Mouse (Mus musculus) cerebellum, adult 11 months (tissue): ENCODE measurements around the gene Cfap44.

ENCODE experiments used
- DNase-seq: peaks from one replicate; pipeline ENCODE4 v3.0.0; 2022

Gene Cfap44

DNA sequence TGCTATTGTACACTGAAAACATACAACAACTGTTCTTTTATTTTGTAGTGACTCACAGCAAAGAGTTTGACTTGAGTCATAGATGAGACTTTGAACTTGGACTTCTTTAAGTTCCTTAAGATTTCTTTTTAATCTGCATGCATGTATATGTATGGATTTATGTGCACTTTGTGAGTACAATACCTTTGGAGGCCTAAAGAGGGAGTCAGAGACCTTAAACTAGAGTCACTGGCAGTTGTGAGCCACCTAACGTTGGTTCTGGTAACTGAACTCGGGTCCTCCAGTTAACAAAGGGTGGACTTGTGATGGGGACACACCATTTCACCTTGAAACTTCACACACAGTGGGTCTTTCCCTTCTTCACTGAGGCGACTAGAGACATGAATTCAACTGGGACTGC lies 103.9 kb downstream of the Cfap44 start:
- DNase-seq = no peak

DNA sequence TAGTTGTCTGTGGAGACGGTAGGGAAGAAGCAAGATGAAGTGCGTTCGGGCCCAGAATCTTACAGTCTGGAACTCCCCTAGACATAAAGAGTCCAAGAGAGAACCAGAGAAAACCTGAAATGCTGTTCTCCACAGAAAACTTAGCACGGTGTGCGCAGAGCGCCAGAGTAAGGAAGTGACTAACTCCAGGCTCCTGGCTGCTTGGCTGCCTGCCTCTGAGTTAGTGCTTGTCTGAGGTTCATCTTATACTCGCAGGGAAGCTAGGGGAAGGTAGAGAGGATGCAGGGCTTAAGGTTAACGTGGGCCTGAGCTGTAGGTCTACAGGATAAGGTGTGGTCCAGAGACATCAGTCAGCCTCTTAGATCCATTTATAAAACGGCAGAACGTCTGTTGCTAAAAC lies 107.2 kb downstream of the Cfap44 start:
- no peak for DNase-seq

DNA sequence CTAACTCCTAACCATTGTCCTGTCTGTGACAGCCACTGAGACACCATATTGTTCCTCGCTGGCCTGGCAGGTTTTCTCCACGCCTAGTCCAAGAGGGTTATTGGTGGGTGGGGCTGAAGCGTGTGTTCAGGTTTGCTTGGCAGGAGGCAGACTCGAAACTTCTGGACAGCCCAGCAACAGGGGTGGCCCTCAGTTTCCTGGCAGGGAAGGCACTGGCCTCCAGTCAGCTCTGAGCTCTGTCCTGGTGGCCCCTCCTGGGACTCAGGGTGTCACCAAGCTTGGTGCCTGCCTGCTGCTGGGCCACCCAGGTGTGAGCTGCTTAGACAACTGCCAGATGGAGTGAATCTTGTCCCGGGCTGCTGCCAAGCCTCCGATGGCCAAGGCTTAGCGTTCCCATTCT lies 107.7 kb downstream of the Cfap44 start:
- DNase-seq = no peak

DNA sequence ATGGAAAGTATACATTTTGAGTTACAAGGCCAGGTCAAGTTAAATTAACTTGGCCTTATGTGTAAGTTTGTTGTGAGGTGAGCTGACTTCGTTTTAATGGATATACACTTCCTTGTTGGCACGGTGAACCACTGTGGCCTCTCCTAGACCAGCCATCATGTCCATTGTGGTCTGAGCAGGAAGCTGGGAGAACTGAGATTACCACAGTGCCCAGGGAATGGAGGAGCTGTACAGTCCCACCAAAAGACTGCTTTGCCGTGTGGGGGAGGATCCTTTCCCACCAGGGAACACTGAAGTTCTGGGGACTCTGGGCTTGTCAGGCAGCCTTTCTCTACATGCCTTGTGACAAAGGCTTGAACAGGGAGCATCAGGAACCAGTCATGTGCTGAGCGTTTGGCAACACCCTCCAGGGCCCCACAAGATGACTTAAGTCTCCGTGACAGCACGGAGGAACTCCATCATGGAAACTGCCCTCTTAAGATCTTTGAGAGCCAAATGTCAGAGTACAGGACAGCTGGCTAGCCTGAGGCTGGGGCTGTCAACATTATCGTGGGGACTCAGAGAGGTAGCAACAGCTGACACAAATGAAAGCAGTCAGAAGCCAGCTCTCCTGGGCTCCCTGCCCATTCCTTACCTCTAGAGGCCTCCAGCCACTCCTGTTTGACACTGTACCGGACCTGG lies 108.4 kb downstream of the Cfap44 start:
- DNase-seq = peak; percentile 61

DNA sequence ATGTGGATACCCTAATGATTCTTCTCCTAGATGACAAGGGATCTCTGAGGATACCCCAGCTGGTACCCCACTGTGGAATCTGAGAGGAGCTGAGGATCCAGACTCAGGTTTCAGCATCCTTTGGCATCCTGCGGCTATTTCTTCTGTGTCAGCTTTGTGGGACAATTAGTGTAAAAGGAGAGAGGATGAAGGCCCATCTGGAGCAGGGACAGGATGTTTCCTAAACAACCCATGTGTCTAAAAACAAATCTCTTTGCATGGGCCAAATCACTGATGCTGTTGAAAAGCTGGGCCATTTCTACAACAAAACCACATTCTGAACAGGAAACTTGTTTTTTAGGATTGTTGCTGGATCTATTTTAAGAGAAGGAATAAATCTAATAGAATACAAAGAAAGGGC lies 110.6 kb downstream of the Cfap44 start:
- no peak for DNase-seq

DNA sequence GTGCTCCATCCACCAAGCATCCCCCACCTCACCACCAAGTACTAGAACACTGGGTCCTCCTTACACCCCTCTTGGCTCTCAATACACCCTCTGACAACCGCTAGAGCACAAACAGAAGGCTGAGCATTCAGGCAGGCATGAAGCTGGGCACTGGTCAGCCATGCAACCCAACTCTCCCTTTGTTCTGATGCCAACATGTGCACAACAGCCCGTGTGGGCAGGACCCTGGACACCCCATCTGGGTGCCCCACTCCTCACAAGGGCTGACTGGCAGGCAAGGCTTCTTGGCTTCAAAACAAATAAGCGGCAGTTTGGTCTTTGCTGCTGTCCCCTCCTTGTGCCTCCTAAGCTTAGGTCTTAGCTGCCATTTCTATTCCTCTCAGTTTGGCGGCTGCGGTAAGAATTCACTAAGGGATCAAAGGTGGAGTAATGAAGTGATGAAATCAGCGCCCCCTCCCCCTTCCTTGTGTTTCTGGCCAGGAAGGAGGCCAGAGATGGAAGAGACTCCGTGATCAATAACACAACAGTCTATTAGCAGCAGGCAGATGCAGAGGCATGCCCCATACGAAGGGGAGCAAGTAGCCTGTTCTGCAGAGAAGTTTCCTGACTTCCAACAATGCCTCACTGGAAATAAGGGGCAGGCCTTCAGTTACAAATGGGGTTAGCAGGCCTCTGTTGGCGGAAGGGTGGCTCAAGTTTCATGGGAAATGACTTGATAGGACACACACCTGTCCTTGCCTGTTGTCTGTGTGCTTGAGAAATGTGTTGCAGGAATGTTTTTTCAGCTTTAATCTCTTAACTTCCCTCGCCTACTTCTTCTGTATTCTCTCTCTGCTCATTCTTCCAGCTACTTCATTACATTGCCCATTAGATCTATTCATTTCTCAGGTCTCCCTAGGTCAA lies 112.7 kb downstream of the Cfap44 start:
- DNase-seq = no peak

DNA sequence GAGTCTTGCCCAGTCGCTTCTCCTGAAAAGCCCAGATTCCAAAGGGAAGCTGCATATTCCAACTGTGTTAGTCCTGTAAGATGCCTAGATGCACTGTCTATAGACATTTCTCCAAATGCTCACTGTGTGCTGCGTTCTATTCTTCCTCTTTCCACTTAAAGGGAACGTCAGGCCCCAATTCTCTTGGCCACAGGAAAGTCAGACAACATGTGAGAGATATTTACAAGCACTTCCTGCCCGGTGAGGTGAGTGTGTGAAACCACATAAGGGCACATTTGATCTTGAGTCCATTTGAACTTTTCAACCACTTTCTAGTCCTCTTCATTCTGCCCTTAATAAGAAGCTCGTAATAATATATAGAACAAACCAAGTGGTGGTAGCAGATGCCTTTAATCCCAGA lies 113.4 kb downstream of the Cfap44 start:
- DNase-seq = no peak

DNA sequence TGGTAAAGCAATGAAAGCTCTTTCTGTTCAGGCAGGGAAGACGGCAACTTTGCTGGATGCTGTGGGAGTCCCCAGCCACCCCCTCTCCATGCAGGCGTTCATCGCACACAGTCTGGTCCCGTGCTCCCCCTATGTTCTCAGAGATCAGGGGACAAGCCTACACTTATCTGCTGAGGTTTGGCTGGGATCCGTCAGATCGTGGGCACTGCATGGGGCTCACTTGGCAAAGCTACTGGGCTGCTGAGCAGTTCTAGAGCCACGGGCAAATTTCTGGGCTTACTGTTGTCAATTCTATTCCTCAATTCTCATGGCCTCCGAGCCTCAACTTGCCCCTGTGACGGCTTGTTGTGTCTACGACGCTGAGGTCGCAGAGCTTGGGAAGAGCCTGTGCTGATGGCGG lies 114.2 kb downstream of the Cfap44 start:
- no peak for DNase-seq

DNA sequence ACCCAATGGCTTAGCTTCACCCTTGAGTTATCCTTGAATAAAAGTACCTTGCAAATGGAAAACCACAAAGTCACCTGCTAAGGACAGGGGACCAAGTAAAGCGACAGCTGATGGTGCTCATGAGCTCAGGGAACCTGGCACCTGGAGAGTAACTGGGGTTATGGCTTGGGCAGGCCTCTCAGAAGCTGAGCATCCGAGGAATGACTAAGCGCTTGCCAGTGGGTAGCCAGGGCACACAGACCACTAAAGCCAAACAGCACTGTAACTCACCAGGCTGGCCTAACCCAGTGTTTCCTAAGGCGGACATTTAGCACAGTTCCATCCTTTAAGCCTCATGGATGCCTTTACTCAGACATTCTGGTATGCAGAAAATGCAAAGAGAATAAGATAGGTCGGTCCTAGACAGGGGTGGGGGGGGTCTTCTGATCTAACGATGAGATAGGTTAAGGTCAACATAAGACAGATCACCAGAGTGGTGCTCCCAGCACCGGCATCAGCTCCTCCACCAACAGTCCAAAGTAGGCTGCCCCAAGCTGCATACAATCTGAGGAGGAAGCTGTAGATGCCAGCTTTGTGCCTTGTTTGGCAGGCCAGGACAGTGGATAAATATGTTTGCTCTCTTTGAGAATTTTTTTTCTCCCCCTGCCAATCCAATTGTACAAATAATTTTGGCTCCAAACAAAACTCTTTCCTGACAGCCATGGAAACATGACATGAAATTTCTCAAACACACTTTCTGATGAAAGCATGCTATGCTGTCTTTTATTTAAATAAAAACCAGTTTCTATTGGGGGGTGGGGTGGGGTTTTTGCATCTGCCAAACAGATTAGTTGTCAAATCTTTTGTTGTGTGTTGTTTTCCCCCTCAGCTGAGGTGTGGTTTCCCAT lies 115.1 kb downstream of the Cfap44 start:
- no peak for DNase-seq

DNA sequence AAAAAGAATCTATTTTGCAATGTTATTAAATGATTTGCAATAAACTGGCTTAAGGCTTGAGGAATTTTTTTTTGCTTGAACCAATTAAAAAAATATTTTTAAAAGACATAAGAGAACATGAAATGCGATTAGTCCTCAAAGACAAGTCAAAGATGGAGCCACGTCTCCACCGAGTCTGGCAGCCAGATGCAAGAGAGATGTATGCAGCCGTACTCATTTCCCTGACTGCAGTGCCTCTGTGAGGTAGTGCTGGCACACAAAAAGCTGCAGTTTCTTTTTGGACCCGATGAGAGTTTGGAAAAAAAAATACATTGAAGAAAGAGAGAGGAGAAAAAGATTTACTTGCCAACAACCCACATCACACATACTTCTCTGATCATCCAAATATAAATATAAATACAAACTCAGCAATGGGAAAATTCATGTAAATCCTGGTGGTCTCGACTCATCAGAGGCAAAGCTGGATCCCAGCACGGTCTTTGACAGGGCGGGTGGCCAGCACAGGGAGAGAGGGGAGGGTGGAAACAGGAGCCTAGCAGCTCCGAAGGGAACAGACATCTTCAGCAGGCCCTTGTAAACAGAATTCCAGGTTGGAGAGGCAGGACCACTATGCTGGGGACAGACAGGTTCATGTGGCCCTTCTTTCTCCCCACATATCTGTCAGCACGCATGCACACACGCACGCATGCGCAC lies 116.1 kb downstream of the Cfap44 start:
- DNase-seq = no peak

DNA sequence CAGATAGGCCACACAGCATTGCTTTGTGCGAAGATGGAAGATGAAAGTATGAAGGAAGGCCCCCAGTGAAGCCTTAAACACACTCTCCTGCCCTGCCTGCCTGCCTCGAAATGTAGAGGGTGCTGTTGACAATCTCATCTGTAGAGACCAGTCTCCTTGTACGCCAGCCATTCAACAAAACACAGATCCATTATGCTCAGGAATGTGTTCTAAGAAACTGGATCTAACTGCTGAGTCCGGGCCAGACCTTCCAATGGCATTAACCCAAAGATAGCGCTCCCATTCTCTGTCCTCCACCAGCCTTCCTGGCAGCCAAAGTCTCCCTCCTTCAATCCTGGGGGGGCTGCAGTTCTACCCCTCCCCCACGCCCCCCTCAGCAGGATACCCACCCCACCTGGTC lies 121.9 kb downstream of the Cfap44 start:
- DNase-seq = no peak

DNA sequence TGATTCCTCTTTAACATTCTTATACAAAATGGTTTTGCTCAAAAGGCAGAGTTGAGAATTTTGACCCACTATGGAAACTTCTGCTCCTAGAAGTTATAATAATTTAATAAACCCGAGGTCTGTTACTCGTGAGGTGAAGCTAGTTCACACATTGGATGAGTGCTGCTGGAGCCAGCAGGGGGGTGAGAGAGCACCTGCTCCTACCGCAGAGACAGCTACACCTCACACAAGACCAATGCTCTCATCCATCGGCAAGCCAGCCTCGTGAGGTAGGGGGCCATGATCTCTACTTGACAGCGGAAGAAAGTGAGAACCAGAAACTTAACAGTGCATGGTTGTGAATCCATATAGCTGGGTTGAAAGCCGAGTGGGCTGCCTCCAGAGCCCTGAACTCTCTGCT lies 129.0 kb downstream of the Cfap44 start:
- DNase-seq = peak; percentile 63

DNA sequence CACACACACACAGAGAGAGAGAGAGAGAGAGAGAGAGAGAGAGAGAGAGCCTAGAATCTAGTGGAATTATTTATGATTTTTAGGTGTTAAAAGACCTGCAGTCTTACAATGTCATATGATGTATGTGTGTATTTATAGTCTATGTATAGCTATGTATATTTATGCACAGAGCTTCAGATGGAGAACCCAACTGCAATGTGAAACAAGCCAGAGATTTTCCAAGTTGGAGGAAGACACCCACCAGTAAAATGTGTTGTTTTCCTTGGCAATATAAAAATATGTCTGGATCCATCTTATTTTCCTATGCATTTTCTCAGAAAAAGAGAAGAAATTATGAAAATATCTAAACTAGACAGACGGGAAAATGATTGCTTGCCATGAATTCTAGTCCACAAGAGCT lies 131.4 kb downstream of the Cfap44 start:
- no peak for DNase-seq

DNA sequence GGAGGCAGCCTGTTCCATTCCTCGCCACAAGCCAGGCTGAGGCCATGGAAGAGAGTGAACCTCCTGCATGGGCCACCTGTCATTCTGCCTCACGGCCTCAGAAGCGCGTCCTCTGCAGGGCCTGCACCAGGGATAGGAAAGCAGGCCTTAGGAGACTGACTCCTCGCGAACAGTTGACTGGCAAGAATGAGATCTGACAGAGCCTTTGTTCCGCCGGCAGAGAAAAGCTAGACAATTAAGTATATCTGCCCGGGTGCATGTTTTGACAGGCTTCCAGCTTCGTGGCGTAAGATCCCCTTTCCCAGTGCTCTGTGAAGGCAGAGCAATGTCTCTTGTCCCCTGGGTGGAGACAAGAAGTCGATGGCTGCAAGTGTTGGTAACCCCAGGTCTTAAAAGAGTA lies 132.1 kb downstream of the Cfap44 start:
- DNase-seq = no peak

DNA sequence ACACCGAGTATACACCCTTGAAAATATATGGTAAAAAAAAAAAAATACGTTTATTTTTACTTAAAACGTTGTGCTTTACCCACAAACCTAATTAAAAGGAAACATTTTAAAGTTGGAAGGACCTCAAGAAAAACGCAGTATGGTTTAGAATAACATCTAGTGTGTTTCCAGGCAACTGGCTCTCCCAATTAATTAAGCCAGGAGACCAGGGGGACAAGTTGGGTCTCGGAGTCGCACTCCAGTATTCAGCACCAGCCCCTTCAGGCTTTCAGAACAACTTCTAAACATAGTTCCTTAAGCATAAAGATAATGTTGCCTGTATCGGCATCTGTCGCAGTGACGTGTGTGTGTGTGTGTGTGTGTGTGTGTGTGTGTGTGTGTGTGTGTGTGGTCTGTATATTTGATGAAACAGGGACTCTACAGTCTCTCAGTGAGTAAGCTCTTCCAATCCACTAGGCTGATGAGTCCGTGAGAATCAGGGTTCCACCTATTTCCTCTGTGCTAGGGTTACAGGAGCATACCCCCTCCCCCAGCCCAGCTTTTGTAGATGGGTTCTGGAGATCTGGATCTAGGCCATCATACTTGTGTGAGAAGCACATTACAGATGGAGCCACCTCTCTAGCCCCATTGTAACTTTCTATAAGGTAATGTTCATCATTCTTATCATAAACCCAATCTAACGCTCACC lies 132.8 kb downstream of the Cfap44 start:
- DNase-seq = no peak

DNA sequence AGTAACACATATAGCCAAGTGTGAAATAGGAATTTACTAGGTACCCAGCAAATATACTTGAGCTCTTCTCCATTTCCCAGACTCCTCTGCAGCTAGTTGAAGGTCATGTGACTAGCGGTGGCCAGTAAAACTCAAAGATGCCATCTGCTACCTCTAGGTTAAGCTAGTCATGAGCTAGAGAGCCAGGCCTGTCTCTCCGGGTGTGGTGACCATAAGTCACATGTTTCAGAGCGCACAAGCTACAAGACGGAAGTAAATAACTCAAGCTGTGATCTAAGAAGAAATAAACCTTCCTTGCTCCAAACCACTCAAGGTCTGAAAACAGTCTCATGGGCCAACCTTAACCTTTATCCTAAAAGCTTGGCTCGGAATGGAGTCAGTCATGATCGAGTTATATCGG lies 134.4 kb downstream of the Cfap44 start:
- no peak for DNase-seq

DNA sequence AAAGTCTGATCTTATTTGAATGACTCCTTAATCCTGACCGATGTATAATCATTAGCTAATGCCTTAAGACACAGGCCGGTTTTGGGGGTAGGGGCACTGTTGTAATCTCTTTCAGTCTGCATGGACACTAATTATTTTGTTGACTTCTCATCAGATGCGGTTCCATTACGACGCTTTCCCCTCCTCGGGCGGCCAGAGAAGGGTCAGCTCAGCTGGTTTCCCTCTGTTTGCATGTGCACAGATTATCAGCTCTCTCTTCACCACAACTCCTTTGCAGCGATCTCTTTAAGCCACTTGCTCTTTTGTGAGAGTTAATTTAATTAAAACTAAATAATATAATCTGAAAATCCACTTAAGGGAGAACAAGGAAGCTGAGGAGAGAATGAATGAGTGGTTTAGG lies 135.1 kb downstream of the Cfap44 start:
- DNase-seq = no peak

DNA sequence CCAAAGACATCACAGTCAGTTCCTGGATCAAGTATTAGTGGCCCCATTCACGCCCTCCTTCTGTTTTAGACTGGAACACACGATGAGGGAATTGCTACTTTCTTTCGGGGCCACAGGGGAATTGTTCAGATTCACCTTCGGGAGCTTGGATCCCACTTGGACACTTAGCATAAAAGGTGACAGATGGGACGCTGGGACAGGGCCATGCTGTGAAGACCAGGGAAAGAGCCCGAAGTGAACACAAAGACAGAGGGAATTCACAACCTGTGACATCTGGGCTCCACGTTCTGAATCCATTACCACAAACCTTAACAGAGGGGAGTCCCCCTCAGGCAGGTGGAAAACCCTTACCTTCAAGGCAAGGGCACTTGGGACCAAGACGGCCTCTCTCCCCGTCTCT lies 135.6 kb downstream of the Cfap44 start:
- no peak for DNase-seq

DNA sequence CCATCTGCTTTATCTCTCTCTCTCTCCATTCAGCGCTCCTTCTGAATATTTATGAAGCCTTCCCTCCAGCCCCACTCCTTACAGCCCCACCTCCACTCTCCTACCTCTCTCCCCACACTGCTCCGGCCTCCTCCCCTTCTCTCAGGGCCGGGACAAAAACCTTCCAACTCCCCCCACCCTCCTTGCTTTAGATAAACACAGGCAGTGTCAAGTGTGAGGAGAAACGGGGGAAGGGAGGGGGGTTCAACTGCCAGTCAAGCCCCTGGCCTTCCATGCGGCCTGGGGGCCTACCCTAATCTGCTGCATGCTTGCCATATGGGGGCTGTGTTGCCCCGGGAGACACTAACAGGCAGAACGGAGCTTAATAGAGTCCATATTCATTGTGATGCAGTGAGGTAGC lies 136.2 kb downstream of the Cfap44 start:
- no peak for DNase-seq

DNA sequence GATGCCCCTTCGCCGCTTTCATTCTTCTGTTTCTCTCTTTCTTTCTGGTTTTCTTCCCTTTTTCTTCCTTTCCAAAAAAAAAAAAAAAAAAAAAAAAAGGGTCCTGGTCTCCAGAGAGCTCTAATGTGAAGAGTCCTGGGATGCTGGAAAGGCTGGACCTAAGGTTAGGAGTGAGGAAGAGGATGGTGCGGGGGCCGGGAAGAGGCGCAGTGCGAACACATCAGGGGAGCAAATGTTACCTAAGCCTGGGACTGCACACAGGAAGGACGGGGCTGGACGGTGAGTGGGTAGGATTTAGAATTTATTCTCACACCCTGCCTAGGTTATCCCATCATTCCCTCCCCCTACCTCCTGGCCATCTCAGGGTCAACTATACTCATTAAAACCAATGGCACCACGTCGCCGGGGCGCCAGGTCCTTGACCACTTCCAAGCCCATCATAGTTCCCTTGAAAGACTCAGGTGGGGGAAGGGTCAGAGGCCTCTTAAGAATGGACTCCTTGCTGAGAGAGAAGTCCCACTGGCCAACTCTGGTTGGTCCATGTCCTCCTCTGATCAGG lies 136.7 kb downstream of the Cfap44 start:
- no peak for DNase-seq
